Mouse (Mus musculus): ENCODE data around the gene Igfbp5. TPM values are rescaled to one million over a fixed set of nuclear protein-coding genes. Genes with fewer than 3 reads are reported as not detected.

The Igfbp5 gene
- polyA plus RNA-seq, 1 experiment from 2014 or later = 71.2 TPM

DNA sequence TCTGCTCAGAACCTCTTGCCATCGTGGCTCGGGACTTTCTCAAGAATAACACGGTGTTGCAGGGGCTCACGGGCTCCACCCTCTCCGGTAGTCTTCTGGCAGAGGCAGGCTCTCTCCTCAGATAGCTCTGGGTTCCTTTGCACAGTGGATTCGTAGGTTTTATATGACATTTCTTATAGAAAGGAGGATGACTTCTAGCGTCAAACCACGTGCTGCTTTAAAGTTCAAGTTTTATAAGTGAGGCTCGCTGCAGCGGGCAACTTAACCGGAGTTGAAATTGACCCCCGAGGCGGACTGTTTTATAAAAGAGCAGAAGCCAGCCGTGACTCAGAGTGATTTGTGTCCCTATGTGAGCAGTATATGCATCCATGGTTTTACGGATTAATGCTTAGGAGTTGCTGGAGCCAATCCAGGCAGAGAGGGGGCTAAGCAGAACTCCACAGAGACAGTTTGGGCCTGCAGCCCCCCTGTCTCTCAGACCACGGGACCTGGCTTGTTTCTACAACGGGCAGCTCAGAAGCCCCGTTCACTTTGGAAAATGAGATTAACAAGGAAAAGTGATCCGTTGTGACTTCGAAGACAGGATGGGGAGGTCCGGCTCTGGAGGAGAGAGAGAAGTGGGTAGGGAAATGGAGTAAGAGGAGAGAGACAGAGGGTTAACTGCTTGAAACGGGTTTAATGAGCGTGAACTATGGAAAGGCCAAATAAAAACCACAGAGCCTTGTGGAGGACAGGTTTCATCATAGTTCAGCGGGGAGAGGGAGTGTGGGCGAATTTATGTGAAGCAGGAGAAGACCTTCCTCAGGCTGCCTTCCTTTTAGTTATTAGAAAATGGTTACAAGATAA, 4.0 kb upstream of the Igfbp5 start:
- H3K27me3 ChIP-seq (ENCODE audit: control insufficient read depth, insufficient read depth, low read length) = peaks cover 2% of the 10 kb centered on the region; the same call in 1 of the 2 replicates

DNA sequence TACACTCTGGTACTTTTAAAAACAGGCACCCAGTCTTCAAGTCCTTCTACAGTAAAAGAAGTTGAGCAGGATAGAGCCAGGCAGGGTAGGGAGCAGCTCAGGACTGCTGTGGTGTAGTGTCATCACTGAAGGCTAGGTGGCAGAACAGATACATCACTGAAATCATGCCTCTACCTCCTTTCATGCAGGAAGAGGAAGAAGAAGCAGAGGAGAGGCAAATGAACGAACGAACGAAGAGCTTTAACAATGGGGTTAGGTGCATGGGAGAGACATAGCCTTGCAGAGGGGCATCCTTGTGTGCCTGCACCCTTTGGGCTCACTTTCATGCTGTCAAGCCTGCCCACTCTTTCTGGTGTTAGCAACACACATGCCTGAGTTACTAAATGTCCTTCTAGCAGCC, 3.2 kb upstream of the Igfbp5 start:
- H3K4me3 ChIP-seq (ENCODE audit: low read depth, low read length) = no peak overlapping the region
- no peak overlapping the region for H3K27ac ChIP-seq (replicated peaks; ENCODE audit: low read depth, low read length)
- no peaks in the 10 kb centered on the region for H3K4me1 ChIP-seq (ENCODE audit: control insufficient read depth, insufficient read depth, low read length)
- H3K9ac ChIP-seq (replicated peaks; ENCODE audit: low read length) = 0 out of 2 replicates have a peak overlapping the region, but pooled peaks have one; percentile 18
- DNase-seq (ENCODE audit: low spot score) (peak; percentile 63), ATAC-seq (replicated peaks; ENCODE audit: insufficient number of reproducible peaks, low FRiP score, low TSS enrichment, low read depth) (no peak)
- peaks cover 2% of the 10 kb centered on the region; the same call in 1 of the 2 replicates for H3K27me3 ChIP-seq (ENCODE audit: control insufficient read depth, insufficient read depth, low read length)
- WGBS = 4% methylated on average over 3 of the region's 3 CpGs
- H3K9me3 ChIP-seq (replicated peaks; ENCODE audit: control insufficient read depth, low read length) = no peaks in the 10 kb centered on the region
- no peaks in the 10 kb centered on the region for H3K36me3 ChIP-seq (replicated peaks; ENCODE audit: control insufficient read depth, insufficient read depth, low read depth, low read length)
- H3K4me2 ChIP-seq (ENCODE audit: low read depth, low read length) = no peak overlapping the region; the same call in 1 of the 2 replicates

More for the DNA sequence above, 4.0 kb upstream of the Igfbp5 start:
- no peak overlapping the region for H3K9ac ChIP-seq (replicated peaks; ENCODE audit: low read length)
- H3K9me3 ChIP-seq (replicated peaks; ENCODE audit: control insufficient read depth, low read length) = no peaks in the 10 kb centered on the region
- H3K36me3 ChIP-seq (replicated peaks; ENCODE audit: control insufficient read depth, insufficient read depth, low read depth, low read length) = no peaks in the 10 kb centered on the region
- no peaks in the 10 kb centered on the region for H3K4me1 ChIP-seq (ENCODE audit: control insufficient read depth, insufficient read depth, low read length)
- no peak overlapping the region for H3K4me2 ChIP-seq (ENCODE audit: low read depth, low read length)
- WGBS = 49% methylated on average over 25 of the region's 25 CpGs
- ATAC-seq (replicated peaks; ENCODE audit: insufficient number of reproducible peaks, low FRiP score, low TSS enrichment, low read depth) = no peak
- H3K27ac ChIP-seq (replicated peaks; ENCODE audit: low read depth, low read length) = no peak overlapping the region
- no peak for DNase-seq (ENCODE audit: low spot score)
- H3K4me3 ChIP-seq (ENCODE audit: low read depth, low read length) = no peak overlapping the region

DNA sequence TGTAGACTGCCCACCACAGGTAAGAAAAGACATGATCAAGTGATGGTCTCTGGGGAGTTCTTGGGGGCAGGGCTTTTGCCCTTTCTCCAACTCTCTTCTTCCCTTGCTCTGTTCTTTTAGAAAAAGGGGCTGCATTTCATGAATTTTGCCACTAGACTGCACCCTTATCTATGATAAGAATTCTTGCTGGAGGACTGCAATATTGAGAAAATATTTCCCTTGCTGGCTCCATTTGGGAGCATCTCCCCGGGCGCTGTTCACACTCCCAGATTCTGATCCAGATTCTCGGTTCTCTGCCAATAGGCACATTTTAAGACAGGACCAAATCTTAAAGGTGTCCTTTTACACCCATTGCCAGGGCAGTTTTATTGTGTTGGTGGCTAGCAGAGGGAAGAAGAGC, 1.4 kb upstream of the Igfbp5 start:
- Histone ChIP-seq H3K4me3 (ENCODE audit: low read depth, low read length) (no peak overlapping the region), H3K27me3 (ENCODE audit: control insufficient read depth, insufficient read depth, low read length) (peaks cover 2% of the 10 kb centered on the region; the same call in 1 of the 2 replicates), H3K9me3 (replicated peaks; ENCODE audit: control insufficient read depth, low read length) (no peaks in the 10 kb centered on the region), H3K27ac (replicated peaks; ENCODE audit: low read depth, low read length) (no peak overlapping the region), H3K4me1 (ENCODE audit: control insufficient read depth, insufficient read depth, low read length) (no peaks in the 10 kb centered on the region), H3K9ac (replicated peaks; ENCODE audit: low read length) (no peak overlapping the region), H3K4me2 (ENCODE audit: low read depth, low read length) (no peak overlapping the region), H3K36me3 (replicated peaks; ENCODE audit: control insufficient read depth, insufficient read depth, low read depth, low read length) (no peaks in the 10 kb centered on the region)
- 43% methylated on average over 3 of the region's 3 CpGs for WGBS
- ATAC-seq (replicated peaks; ENCODE audit: insufficient number of reproducible peaks, low FRiP score, low TSS enrichment, low read depth) (no peak), DNase-seq (ENCODE audit: low spot score) (peak; percentile 62)

DNA sequence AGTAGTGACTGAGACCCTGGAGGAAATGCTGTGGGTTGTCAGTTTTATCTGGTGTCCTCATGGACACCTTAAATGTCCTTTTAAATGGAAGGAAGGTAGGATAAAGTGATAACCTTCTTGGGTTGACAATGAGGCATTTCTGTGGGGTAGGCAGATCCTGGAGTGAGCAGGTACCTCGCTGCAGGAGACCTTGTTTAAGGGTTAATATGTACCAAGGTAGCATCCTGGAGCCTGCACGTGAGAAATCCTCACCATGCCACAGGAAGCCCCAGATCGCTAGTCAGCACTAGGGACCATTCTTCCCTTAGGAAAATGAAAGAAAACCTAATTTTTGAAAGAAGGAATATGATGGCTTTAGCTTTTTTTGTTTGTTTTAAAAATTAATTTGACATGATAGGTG, 1.0 kb upstream of the Igfbp5 start:
- Histone ChIP-seq H3K36me3 (replicated peaks; ENCODE audit: control insufficient read depth, insufficient read depth, low read depth, low read length) (no peaks in the 10 kb centered on the region), H3K27me3 (ENCODE audit: control insufficient read depth, insufficient read depth, low read length) (peaks cover 2% of the 10 kb centered on the region; the same call in 1 of the 2 replicates), H3K9me3 (replicated peaks; ENCODE audit: control insufficient read depth, low read length) (no peaks in the 10 kb centered on the region), H3K27ac (replicated peaks; ENCODE audit: low read depth, low read length) (no peak overlapping the region), H3K4me2 (ENCODE audit: low read depth, low read length) (no peak overlapping the region), H3K9ac (replicated peaks; ENCODE audit: low read length) (no peak overlapping the region), H3K4me1 (ENCODE audit: control insufficient read depth, insufficient read depth, low read length) (no peaks in the 10 kb centered on the region), H3K4me3 (ENCODE audit: low read depth, low read length) (no peak overlapping the region)
- WGBS = 2% methylated on average over 3 of the region's 3 CpGs
- DNase-seq (ENCODE audit: low spot score) (no peak), ATAC-seq (replicated peaks; ENCODE audit: insufficient number of reproducible peaks, low FRiP score, low TSS enrichment, low read depth) (no peak)

DNA sequence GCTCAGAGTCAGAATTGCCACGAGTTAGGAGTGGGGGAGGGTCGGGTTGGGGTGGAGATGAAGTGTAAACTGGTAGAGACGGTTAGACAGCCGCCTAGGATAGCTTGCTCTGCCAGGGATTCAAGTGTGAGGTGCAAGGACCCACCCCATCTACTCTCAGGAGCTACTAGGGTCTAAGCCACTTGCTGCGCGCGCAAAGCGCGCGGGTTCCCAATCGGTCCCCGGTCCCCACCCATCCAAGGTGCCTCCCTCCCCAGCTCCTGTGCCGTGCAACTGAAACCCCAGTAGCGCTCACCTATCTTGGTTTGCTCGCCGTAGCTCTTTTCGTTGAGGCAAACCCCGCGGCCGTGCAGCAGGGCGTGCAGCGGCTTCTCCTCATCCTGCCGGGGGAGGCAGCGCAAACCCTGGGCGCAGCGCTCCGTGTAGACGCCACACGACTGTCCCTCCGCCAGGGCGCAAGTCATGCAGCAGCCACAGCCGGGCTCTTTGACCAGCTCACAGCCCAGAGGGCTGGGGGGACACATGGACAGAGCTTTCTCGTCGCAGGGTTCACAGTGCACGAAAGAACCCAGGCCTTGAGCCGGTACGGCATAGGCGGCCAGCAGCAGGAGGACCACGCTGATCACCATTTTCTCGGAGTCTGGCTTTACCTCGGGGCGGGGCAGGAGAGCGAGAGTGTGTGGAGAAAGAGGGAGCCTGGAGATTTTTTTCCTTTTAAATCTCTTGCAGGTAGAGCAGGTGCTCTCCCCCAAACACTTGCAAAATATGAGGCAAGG, 985 bp downstream of the Igfbp5 start:
- Histone ChIP-seq H3K9me3 (replicated peaks; ENCODE audit: control insufficient read depth, low read length) (no peaks in the 10 kb centered on the region), H3K9ac (replicated peaks; ENCODE audit: low read length) (peak overlapping the region; percentile 82), H3K4me3 (ENCODE audit: low read depth, low read length) (peak overlapping the region; percentile 63), H3K4me1 (ENCODE audit: control insufficient read depth, insufficient read depth, low read length) (no peaks in the 10 kb centered on the region), H3K4me2 (ENCODE audit: low read depth, low read length) (peak overlapping the region; percentile 86), H3K27me3 (ENCODE audit: control insufficient read depth, insufficient read depth, low read length) (peaks cover 2% of the 10 kb centered on the region; the same call in 1 of the 2 replicates), H3K36me3 (replicated peaks; ENCODE audit: control insufficient read depth, insufficient read depth, low read depth, low read length) (no peaks in the 10 kb centered on the region), H3K27ac (replicated peaks; ENCODE audit: low read depth, low read length) (peak overlapping the region; percentile 78)
- ATAC-seq (replicated peaks; ENCODE audit: insufficient number of reproducible peaks, low FRiP score, low TSS enrichment, low read depth) = 0 out of 2 replicates have a peak, but pooled peaks have one; percentile 12
- peak; percentile 64 for DNase-seq (ENCODE audit: low spot score)
- under 1% methylated on average over 43 of the region's 43 CpGs for WGBS

DNA sequence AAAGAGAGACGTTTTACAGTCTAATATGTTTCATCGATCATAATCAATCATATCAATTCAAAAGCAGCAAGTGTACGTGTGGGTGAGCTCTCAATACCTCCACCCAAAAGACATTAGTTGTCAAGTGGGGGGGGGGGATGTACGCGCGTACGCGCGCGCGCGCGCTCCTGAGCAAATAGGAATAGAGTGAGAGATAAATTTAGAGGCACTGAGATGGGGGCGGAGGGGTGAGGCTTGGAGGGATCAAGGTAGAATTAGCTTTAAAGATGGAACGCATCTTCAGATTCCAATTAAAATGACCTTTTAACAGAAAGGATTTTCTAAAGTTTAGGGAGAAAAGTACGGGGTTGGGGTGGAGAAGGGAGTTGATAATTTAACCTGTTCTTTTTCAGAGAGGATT, 1.6 kb downstream of the Igfbp5 start:
- no peak for ATAC-seq (replicated peaks; ENCODE audit: insufficient number of reproducible peaks, low FRiP score, low TSS enrichment, low read depth)
- H3K27me3 ChIP-seq (ENCODE audit: control insufficient read depth, insufficient read depth, low read length) = peaks cover 2% of the 10 kb centered on the region; the same call in 1 of the 2 replicates
- H3K4me1 ChIP-seq (ENCODE audit: control insufficient read depth, insufficient read depth, low read length) = no peaks in the 10 kb centered on the region
- H3K9me3 ChIP-seq (replicated peaks; ENCODE audit: control insufficient read depth, low read length) = no peaks in the 10 kb centered on the region
- H3K4me3 ChIP-seq (ENCODE audit: low read depth, low read length) = peak overlapping the region; percentile 63
- peak overlapping the region; percentile 78; the same call in 1 of the 2 replicates for H3K27ac ChIP-seq (replicated peaks; ENCODE audit: low read depth, low read length)
- DNase-seq (ENCODE audit: low spot score) = peak; percentile 51
- no peaks in the 10 kb centered on the region for H3K36me3 ChIP-seq (replicated peaks; ENCODE audit: control insufficient read depth, insufficient read depth, low read depth, low read length)
- under 1% methylated on average over 16 of the region's 16 CpGs for WGBS
- peak overlapping the region; percentile 82 for H3K9ac ChIP-seq (replicated peaks; ENCODE audit: low read length)
- peak overlapping the region; percentile 86 for H3K4me2 ChIP-seq (ENCODE audit: low read depth, low read length)

DNA sequence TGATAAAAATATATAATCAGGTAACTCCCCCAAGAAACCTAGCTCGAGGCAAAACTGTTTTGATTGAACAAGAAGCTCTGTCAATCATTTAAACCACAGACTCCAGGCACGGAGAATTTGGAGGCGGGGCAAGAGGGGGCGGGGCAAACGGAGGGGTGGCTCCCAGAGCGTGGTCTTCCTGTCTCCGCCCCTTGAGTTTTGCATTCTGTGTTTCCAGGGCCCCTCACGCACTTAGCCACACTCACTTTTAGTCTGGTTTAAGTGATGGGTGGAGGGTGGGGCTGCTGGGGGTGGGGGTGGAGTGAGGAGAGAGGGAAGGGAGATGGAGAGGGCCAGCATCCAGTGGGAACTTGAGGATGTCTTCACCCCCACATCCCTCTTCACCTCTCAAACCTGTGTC, 2.2 kb downstream of the Igfbp5 start:
- Histone ChIP-seq H3K27ac (replicated peaks; ENCODE audit: low read depth, low read length) (0 out of 2 replicates have a peak overlapping the region, but pooled peaks have one; percentile 13), H3K9me3 (replicated peaks; ENCODE audit: control insufficient read depth, low read length) (no peaks in the 10 kb centered on the region), H3K36me3 (replicated peaks; ENCODE audit: control insufficient read depth, insufficient read depth, low read depth, low read length) (no peaks in the 10 kb centered on the region), H3K27me3 (ENCODE audit: control insufficient read depth, insufficient read depth, low read length) (peaks cover 2% of the 10 kb centered on the region; the same call in 1 of the 2 replicates), H3K4me1 (ENCODE audit: control insufficient read depth, insufficient read depth, low read length) (no peaks in the 10 kb centered on the region), H3K4me2 (ENCODE audit: low read depth, low read length) (peak overlapping the region; percentile 86), H3K9ac (replicated peaks; ENCODE audit: low read length) (no peak overlapping the region; the same call in 1 of the 2 replicates), H3K4me3 (ENCODE audit: low read depth, low read length) (peak overlapping the region; percentile 63)
- DNase-seq (ENCODE audit: low spot score) = peak; percentile 93
- 0% methylated on average over 8 of the region's 8 CpGs for WGBS
- peak; percentile 36 for ATAC-seq (replicated peaks; ENCODE audit: insufficient number of reproducible peaks, low FRiP score, low TSS enrichment, low read depth)

Measured in embryonic facial prominence, embryonic 11.5 days (tissue).